Mouse (Mus musculus) ES-E14 (cell line): ENCODE data around the gene Gm20715. TPM values are rescaled to one million over a fixed set of nuclear protein-coding genes. Genes with fewer than 3 reads are reported as not detected.
A peak's percentile ranks its signal among the peaks of the same experiment; 100 is the strongest.

Source experiments
- DNase-seq: peaks from one replicate; pipeline ENCODE4 v3.0.0-alpha.2; 2013; ENCODE audit warnings: low read depth, low spot score
- H3K27ac ChIP-seq: 2 replicates; pipeline ENCODE4 v1.5.1; 2012; ENCODE audit warnings: low read depth, mild to moderate bottlenecking, low read length, moderate library complexity, mixed read lengths; ENCODE audit not compliant: poor library complexity, insufficient read depth, severe bottlenecking
- H3K36me3 ChIP-seq: 2 replicates; pipeline ENCODE4 v1.6.1; 2012; ENCODE audit warnings: mild to moderate bottlenecking, low read length, moderate library complexity, mixed read lengths; ENCODE audit not compliant: control insufficient read depth, poor library complexity, insufficient read depth, severe bottlenecking
- H3K4me1 ChIP-seq, 2 experiments: fragments of 150-350 bp in 1 of 2; sonication (generic) in 1 of 2; 2 replicates each; pipeline ENCODE4 v1.6.1; 2012; ENCODE audit warnings: low read length in 2 of 2, mild to moderate bottlenecking in 1 of 2, mixed read lengths in 1 of 2; ENCODE audit not compliant: control insufficient read depth in 2 of 2, insufficient read depth in 2 of 2, poor library complexity in 1 of 2
- H3K4me3 ChIP-seq, 2 experiments: fragments of 150-350 bp in 1 of 2; sonication (generic) in 1 of 2; 2 replicates each; pipeline ENCODE4 v1.5.1; 2012; ENCODE audit warnings: low read length in 2 of 2, low read depth in 1 of 2, mild to moderate bottlenecking in 1 of 2, mixed read lengths in 1 of 2; ENCODE audit not compliant: insufficient read depth in 1 of 2, poor library complexity in 1 of 2, severe bottlenecking in 1 of 2
- H3K9ac ChIP-seq: 2 replicates; pipeline ENCODE4 v1.6.1; 2012; ENCODE audit warnings: low read depth, mild to moderate bottlenecking, low read length, mixed read lengths; ENCODE audit not compliant: poor library complexity, insufficient read depth, severe bottlenecking
- H3K9me3 ChIP-seq: fragments of 150-350 bp; sonication (generic); 2 replicates; pipeline ENCODE4 v1.6.1; 2012; ENCODE audit warnings: low read depth, mild to moderate bottlenecking, low read length; ENCODE audit not compliant: control insufficient read depth, insufficient read depth
- CHD2 ChIP-seq: IDR thresholded peaks from 2 replicates; pipeline ENCODE4 v1.6.1; 2014; ENCODE audit warnings: mild to moderate bottlenecking, low read depth, low read length, inconsistent platforms
- HCFC1 ChIP-seq: IDR thresholded peaks from 2 replicates; pipeline ENCODE4 v1.6.1; 2012; ENCODE audit warnings: low read length, inconsistent platforms, borderline replicate concordance; ENCODE audit not compliant: insufficient read depth
- MAFK ChIP-seq: IDR thresholded peaks from 2 replicates; pipeline ENCODE4 v1.6.1; 2014; ENCODE audit warnings: mild to moderate bottlenecking, low read depth, low read length, inconsistent platforms; ENCODE audit not compliant: insufficient read depth
- ZC3H11A ChIP-seq: IDR thresholded peaks from 2 replicates; pipeline ENCODE4 v1.6.1; 2012; ENCODE audit warnings: low read depth, mild to moderate bottlenecking, inconsistent platforms, low read length, borderline replicate concordance
- ZNF384 ChIP-seq: IDR thresholded peaks from 2 replicates; pipeline ENCODE4 v1.6.1; 2012; ENCODE audit warnings: low read depth, low read length, inconsistent platforms
- in situ Hi-C, 2 experiments: fragments of 600-800 bp; cut with MboI; formaldehyde crosslinking; loops; one replicate each; pipeline ENCODE4 v1.15.1; 2025; ENCODE audit warnings: low sequenced_read_pairs in 2 of 2, inconsistent platforms in 1 of 2; ENCODE audit not compliant: unreplicated experiment in 2 of 2
- total RNA-seq: library from RNA; depleted of rRNA; stranded (reverse); fragments of 300-350 nt; gene quantifications from 2 replicates; pipeline ENCODE4 v1.2.3, GENCODE M21; 2012

Gm20715 gene
- total RNA-seq, 1 experiment: 0.09 TPM

GRCm38 (mm10) chr7:6414626-6415441 is 4.8 kb downstream of the Gm20715 start:
- H3K4me1 ChIP-seq: peaks cover 0 to 3% of the 10 kb centered on the region in 2 experiments; a peak in 1 of 4 replicates
- DNase-seq: no peak
- no peak overlapping the region for H3K27ac ChIP-seq
- in situ Hi-C loops: no loop called here
- no peaks in the 10 kb centered on the region for H3K36me3 ChIP-seq
- no peaks in the 10 kb centered on the region for H3K9me3 ChIP-seq
- no peak for TF ChIP-seq ZC3H11A
- no peak for TF ChIP-seq HCFC1
- TF ChIP-seq CHD2: no peak
- no peak for TF ChIP-seq MAFK
- no peak for TF ChIP-seq ZNF384
- peak overlapping the region in 1 of 2 experiments; percentile 6; a peak in 2 of 4 replicates for H3K4me3 ChIP-seq
- no peak overlapping the region for H3K9ac ChIP-seq

GRCm38 (mm10) chr7:6415442-6415787 is 5.3 kb downstream of the Gm20715 start:
- no peak for TF ChIP-seq CHD2
- no peak for TF ChIP-seq MAFK
- TF ChIP-seq HCFC1: no peak
- no peak for TF ChIP-seq ZC3H11A
- H3K36me3 ChIP-seq: no peaks in the 10 kb centered on the region
- peaks cover 0 to 3% of the 10 kb centered on the region in 2 experiments; a peak in 1 of 4 replicates for H3K4me1 ChIP-seq
- in situ Hi-C loops: no loop called here
- H3K9ac ChIP-seq: no peak overlapping the region
- no peak for DNase-seq
- no peak overlapping the region for H3K27ac ChIP-seq
- H3K9me3 ChIP-seq: no peaks in the 10 kb centered on the region
- peak overlapping the region in 1 of 2 experiments; percentile 6; a peak in 2 of 4 replicates for H3K4me3 ChIP-seq

- TF ChIP-seq CHD2 (no peak), MAFK (no peak), ZNF384 (no peak)
- H3K4me3 ChIP-seq: no peak overlapping the region
- no peak overlapping the region for H3K27ac ChIP-seq
- H3K36me3 ChIP-seq: no peaks in the 10 kb centered on the region
- in situ Hi-C loops: loop anchor here in 1 of 2 experiments (10.0 kb wide), 1 partner anchor 65 kb away; no protein-coding TSS in a partner anchor
- DNase-seq: no peak
- peaks cover 0 to 4% of the 10 kb centered on the region in 2 experiments; a peak in 1 of 4 replicates for H3K4me1 ChIP-seq
- no peaks in the 10 kb centered on the region for H3K9me3 ChIP-seq
- no peak overlapping the region for H3K9ac ChIP-seq
These were observed 9.8 kb downstream of the Gm20715 start for GRCm38 (mm10) chr7:6419894-6420293.

GRCm38 (mm10) chr7:6429381-6429780 is 19.3 kb downstream of the Gm20715 start:
- Histone ChIP-seq H3K4me1 (0 out of 4 replicates have a peak, but pooled peaks cover 0 to under 1% of the 10 kb centered on the region in 2 experiments), H3K9ac (no peak overlapping the region), H3K36me3 (no peaks in the 10 kb centered on the region), H3K27ac (no peak overlapping the region), H3K9me3 (no peaks in the 10 kb centered on the region), H3K4me3 (no peak overlapping the region)
- TF ChIP-seq ZC3H11A (no peak), HCFC1 (no peak), ZNF384 (no peak), CHD2 (no peak)
- in situ Hi-C loops: loop anchor here (5.0 to 10.0 kb wide), 2 partner anchors 72 to 75 kb away; no protein-coding TSS in a partner anchor
- no peak for DNase-seq
